Mouse (Mus musculus) cerebellum, adult 2 months (tissue): ENCODE results near the gene AC140267.1. TPM values are rescaled to one million over a fixed set of nuclear protein-coding genes. Genes with fewer than 3 reads are reported as not detected.

Experiments
- DNase-seq, 2 experiments: peaks; one replicate each; pipeline ENCODE4 v3.0.0; 2021
- H3K27ac ChIP-seq: fragments of 200-500 bp; 2 replicates; pipeline ENCODE4 v1.5.1; 2012; ENCODE audit warnings: low read length, control low read depth, inconsistent platforms; ENCODE audit not compliant: insufficient read depth
- H3K27me3 ChIP-seq: fragments of 200-500 bp; 2 replicates; pipeline ENCODE4 v1.6.1; 2012; ENCODE audit warnings: inconsistent platforms, mild to moderate bottlenecking, low read length, moderate library complexity; ENCODE audit not compliant: control insufficient read depth, insufficient read depth
- H3K4me1 ChIP-seq: fragments of 200-500 bp; 2 replicates; pipeline ENCODE4 v1.6.1; 2011; ENCODE audit warnings: low read length; ENCODE audit not compliant: control insufficient read depth, insufficient read depth
- H3K4me3 ChIP-seq: fragments of 200-500 bp; replicated peaks from 2 replicates; pipeline ENCODE3; 2011; ENCODE audit warnings: mild to moderate bottlenecking, low read depth, low read length, control low read depth; ENCODE audit not compliant: insufficient read depth
- CTCF ChIP-seq: fragments of 200-500 bp; IDR thresholded peaks from 2 replicates; pipeline ENCODE4 v1.5.1; 2011; ENCODE audit warnings: low read depth, mild to moderate bottlenecking, control low read depth, low read length, moderate library complexity, borderline replicate concordance; ENCODE audit not compliant: insufficient read depth
- POLR2A ChIP-seq: fragments of 200-500 bp; IDR thresholded peaks from 2 replicates; pipeline ENCODE4 v1.6.1; 2011; ENCODE audit warnings: low read length, control low read depth, borderline replicate concordance; ENCODE audit not compliant: insufficient read depth
- WGBS: fragments of 180-500 bp; shearing (Covaris S2); methylation state at CpG from one replicate; pipeline ENCODE4 v1.1.7; 2018; 5-methylcytosine and 5-hydroxymethylcytosine counted together
- polyA plus RNA-seq: library from polyadenylated mRNA; depleted of rRNA; stranded (reverse); fragments of >200 nt; gene quantifications from 2 replicates; pipeline ENCODE4 v1.2.3, GENCODE M21; 2012; rRNA removed

The AC140267.1 gene
- not detected in 2 replicates for polyA plus RNA-seq

DNA sequence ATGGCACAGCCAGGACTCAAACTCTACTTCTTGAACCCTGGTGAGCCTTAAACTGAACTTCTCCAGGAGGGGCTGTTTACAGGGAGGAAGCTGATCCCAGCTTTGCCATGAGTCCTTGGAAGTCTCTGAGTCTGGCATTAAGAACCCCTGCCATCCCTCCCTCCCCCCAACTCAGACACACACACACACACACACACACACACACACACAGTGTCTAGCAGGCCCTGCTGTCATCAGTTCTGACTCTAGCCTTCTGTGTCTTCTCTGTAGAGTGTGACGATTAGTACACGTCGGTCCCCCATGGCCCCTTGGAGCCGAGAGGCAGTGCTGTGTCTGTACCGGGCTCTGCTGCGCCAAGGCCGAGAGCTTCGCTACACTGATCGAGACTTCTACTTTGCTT is at the start of gene AC140267.1:
Gene AC140267.1 (plus strand): TSS at position 301 of the 400 bp plus-strand sequence.
- Histone ChIP-seq H3K27me3 (no peaks in the 10 kb centered on the region), H3K4me1 (peaks cover 4% of the 10 kb centered on the region; the same call in 1 of the 2 replicates), H3K4me3 (peak within 1 kb of the TSS; percentile 96), H3K27ac (no peak within 1 kb of the TSS)
- 85% methylated on average over 9 of the region's 9 CpGs for WGBS
- DNase-seq: no peak
- TF ChIP-seq CTCF (no peak), POLR2A (no peak)

DNA sequence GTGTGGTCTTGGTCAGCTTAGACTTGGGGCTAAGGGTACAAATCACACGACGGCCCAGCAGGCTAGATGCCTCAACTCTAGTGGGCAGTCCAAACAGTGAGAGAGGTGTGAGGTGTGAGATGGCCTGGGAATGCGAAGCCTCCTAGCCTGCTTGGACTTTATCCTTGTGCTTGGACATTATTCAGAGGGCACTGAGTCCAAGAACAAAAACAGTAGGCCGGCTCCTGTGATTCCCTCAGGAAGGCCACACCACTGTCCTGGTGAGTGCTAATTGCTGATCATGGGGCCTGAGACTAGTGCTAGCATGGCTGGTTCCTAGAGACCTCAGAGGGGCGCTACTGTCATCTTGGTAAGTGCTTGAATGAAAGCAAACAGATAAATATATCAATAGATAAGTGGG is 46.7 kb upstream of the AC140267.1 start:
- TF ChIP-seq POLR2A (no peak), CTCF (no peak)
- Histone ChIP-seq H3K4me1 (peaks cover 58% of the 10 kb centered on the region), H3K4me3 (no peak overlapping the region), H3K27me3 (no peaks in the 10 kb centered on the region), H3K27ac (peak overlapping the region; percentile 16; the same call in 1 of the 2 replicates)
- 45% methylated on average over 5 of the region's 5 CpGs for WGBS
- no peak for DNase-seq

DNA sequence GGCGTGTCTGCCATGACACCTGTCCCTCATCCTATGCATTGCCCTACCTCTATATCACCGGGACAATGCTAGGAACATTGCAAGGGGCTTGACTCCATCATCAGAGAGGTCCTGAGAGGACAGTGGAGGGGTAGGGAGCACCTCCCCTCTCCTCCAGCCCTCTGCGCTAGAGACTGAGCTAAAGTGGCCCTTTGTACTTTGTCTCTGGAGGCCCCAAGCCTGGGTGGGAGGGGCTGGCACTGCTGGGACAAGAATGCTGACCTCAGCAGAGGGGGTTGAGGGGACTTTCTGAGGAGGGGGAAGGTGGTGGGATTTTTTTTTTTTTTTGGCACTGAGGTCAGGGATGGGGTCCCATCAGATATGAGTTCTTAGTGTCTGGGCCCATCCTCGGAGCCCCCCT is 45.6 kb upstream of the AC140267.1 start:
- H3K27me3 ChIP-seq: no peaks in the 10 kb centered on the region
- H3K4me3 ChIP-seq: no peak overlapping the region
- WGBS: 74% methylated on average over 4 of the region's 4 CpGs
- peak overlapping the region; percentile 77 for H3K27ac ChIP-seq
- peaks cover 63% of the 10 kb centered on the region for H3K4me1 ChIP-seq
- TF ChIP-seq CTCF: no peak
- TF ChIP-seq POLR2A: no peak
- peak in 1 of 2 experiments; percentile 20 for DNase-seq

DNA sequence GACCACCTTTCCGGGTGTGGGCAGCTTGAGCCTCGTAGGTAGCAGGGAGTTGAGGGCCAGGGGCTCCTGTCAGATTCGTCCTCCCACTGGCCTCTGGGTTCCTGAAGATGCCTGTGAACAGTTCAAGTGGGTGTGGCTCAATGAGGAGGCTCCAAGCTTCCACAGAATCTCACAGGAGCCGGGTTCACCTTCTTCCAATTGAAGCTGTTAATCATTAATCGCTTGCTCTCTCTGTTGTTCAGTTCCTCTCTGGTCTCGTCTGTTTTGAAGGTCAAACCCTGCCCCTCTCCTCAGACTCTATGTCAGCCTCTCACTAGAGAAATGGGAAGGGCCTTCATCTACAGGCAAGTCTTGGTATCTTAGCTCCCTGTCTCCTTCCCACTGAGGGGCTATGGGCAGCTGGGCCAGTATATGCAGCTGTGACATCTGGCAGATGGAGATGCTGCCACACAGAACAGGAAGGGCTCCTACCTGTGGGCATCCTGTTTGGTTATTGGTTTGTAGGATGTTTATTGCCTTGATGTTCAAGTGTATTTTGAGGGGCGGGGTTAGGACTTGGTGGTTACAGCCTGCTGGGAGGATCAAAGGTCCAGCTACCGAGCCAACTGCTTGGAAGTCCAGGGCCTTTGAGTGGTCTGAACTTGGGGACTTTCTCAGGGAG is 43.9 kb upstream of the AC140267.1 start:
- DNase-seq: no peak
- WGBS: 71% methylated on average over 8 of the region's 8 CpGs
- H3K4me1 ChIP-seq: peaks cover 68% of the 10 kb centered on the region
- H3K27ac ChIP-seq: no peak overlapping the region
- no peak overlapping the region for H3K4me3 ChIP-seq
- TF ChIP-seq CTCF (no peak), POLR2A (no peak)
- H3K27me3 ChIP-seq: no peaks in the 10 kb centered on the region

DNA sequence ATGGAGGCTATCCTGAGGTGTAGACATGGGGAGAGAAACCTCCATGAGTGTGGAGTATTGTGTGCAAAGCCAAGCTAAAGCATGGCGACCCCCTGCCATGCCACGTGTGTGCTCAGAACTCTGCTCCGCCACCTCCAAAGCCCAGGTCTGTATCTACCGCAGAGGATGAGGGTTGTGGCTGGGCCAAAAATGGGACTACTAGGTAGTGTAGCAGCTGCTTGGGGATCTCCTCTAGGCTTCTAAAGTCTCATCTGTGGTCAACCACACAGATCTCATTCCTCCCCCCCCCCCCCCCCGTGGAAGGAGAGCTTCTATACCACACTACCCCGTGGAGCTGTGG is 43.4 kb upstream of the AC140267.1 start:
- WGBS: 49% methylated on average over 6 of the region's 6 CpGs
- peaks cover 68% of the 10 kb centered on the region for H3K4me1 ChIP-seq
- H3K27me3 ChIP-seq: no peaks in the 10 kb centered on the region
- no peak overlapping the region for H3K4me3 ChIP-seq
- DNase-seq: no peak
- TF ChIP-seq CTCF (no peak), POLR2A (no peak)
- H3K27ac ChIP-seq: no peak overlapping the region

DNA sequence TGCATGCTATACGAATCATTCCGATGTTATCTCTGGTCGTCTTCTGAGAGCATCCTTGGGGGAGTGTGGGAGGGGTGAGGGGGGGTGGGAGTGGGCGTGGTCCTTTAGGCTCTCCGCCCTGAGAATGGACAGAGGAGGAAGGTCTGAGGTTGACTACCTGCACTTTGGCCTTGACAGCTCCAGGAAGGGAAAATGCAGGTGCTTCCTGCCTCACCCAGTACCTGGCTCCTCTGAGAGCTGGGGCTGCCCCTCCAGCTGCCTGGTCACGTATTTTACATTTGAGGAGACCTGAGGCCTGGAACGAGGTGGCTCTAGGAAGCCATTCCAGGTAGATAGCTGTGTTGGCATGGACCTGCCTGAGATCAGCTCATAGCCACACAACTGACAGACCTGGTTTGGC is 42.8 kb upstream of the AC140267.1 start:
- H3K4me1 ChIP-seq: peaks cover 65% of the 10 kb centered on the region
- H3K27me3 ChIP-seq: no peaks in the 10 kb centered on the region
- 49% methylated on average over 7 of the region's 7 CpGs for WGBS
- no peak for TF ChIP-seq POLR2A
- no peak for TF ChIP-seq CTCF
- no peak overlapping the region for H3K27ac ChIP-seq
- no peak overlapping the region for H3K4me3 ChIP-seq
- no peak for DNase-seq

DNA sequence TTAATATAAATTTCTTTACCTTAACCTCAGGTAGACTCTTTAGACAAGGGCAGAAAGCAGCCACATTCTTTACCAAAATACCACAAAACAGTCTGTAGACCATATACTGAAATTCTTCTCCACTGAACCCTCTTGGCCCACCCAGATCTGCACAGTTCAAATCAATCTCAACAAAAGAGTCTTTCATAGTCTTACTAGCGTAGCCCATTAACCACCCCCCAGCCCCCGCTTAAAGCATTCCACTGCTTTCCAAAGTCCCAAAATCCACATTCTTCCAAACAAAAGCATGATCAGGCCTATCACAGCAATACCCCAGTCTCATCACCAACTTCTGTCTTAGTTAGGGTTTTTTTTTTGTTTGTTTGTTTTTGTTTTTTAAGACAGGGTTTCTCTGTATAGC is 36.1 kb upstream of the AC140267.1 start:
- Histone ChIP-seq H3K4me3 (no peak overlapping the region), H3K27me3 (no peaks in the 10 kb centered on the region), H3K27ac (no peak overlapping the region), H3K4me1 (peaks cover 31% of the 10 kb centered on the region)
- TF ChIP-seq POLR2A: no peak
- TF ChIP-seq CTCF: no peak
- WGBS: 93% methylated on average over 2 of the region's 2 CpGs
- no peak for DNase-seq

DNA sequence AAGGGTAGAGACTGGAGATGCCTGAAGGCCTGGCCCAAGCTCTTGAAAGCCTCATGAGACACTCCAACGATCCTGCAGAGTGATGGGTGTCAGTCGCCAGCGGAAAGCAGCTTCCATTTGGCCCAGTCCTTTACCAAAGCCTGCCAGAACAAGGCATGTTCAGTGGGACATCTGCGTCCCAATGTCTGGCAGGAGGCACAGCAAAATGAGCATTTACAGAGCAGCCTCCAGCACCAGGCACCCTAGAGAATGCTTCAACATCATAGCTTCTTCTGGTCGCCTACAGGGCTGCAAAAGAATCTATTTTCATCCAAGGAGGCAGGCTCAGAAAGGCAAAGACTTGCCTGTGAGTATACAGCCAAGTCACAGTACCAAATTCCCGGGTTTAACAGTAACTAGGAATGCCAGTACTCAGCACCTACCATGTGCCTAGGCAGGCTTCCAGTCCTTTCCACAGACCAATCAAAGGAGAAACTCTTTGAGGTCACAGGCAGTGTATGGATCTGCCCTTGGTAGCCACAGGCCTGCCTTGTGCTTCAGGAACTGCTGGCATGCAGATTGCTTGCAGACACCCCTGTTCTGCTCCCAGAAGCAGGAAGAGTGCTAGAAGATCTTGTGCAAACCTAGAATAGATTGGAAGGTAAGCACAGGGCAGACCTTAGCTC is 33.4 kb upstream of the AC140267.1 start:
- TF ChIP-seq CTCF (no peak), POLR2A (no peak)
- Histone ChIP-seq H3K27me3 (no peaks in the 10 kb centered on the region), H3K4me3 (no peak overlapping the region), H3K27ac (0 out of 2 replicates have a peak overlapping the region, but pooled peaks have one; percentile 12), H3K4me1 (peaks cover 46% of the 10 kb centered on the region)
- 8% methylated on average over 6 of the region's 6 CpGs for WGBS
- peak in 1 of 2 experiments; percentile 42 for DNase-seq
